Mouse (Mus musculus): Measurements from ENCODE around the gene Lrmda. TPM values are rescaled to one million over a fixed set of nuclear protein-coding genes. Genes with fewer than 3 reads are reported as not detected.

Lrmda gene
- total and polyA plus RNA-seq, 2 experiments from 2014 or later: 0.38 to 0.82 TPM

- ATAC-seq (ENCODE audit: insufficient read depth, low read depth) (no peak), DNase-seq (ENCODE audit: low spot score) (no peak)
- no peak for TF ChIP-seq EP300 (IDR thresholded peaks at IDR 0.05; ENCODE audit: low read depth)
- TF ChIP-seq CTCF (IDR thresholded peaks at IDR 0.05; ENCODE audit: low read depth): no peak
Observed at GRCm38 (mm10) chr14:22279591-22279990, 260.1 kb downstream of the Lrmda start.

GRCm38 (mm10) chr14:22281630-22282029, 262.1 kb downstream of the Lrmda start:
- Histone ChIP-seq H3K4me1 (ENCODE audit: control insufficient read depth, insufficient read depth) (no peaks in the 10 kb centered on the region), H3K4me3 (ENCODE audit: low read depth, low read length) (no peak overlapping the region), H3K27ac (ENCODE audit: low read depth) (no peak overlapping the region), H3K9me3 (replicated peaks; ENCODE audit: control insufficient read depth, low read length) (no peaks in the 10 kb centered on the region), H3K9ac (replicated peaks; ENCODE audit: low read depth, low read length) (no peak overlapping the region), H3K36me3 (replicated peaks; ENCODE audit: control insufficient read depth, insufficient read depth, low read length) (no peaks in the 10 kb centered on the region), H3K4me2 (ENCODE audit: low read depth, low read length) (no peak overlapping the region), H3K27me3 (ENCODE audit: control insufficient read depth, insufficient read depth, low read length) (no peaks in the 10 kb centered on the region)
- TF ChIP-seq CTCF (IDR thresholded peaks at IDR 0.05; ENCODE audit: low read depth): no peak
- TF ChIP-seq EP300 (IDR thresholded peaks at IDR 0.05; ENCODE audit: low read depth): no peak
- ATAC-seq (ENCODE audit: insufficient read depth, low read depth) (no peak), DNase-seq (ENCODE audit: low spot score) (no peak)
- WGBS: 93% methylated on average over 7 of the region's 7 CpGs

More at GRCm38 (mm10) chr14:22279591-22279990, 260.1 kb downstream of the Lrmda start:
- no peaks in the 10 kb centered on the region for H3K27me3 ChIP-seq (ENCODE audit: control insufficient read depth, insufficient read depth, low read length)
- no peaks in the 10 kb centered on the region for H3K36me3 ChIP-seq (replicated peaks; ENCODE audit: control insufficient read depth, insufficient read depth, low read length)
- WGBS: 71% methylated on average over 4 of the region's 4 CpGs
- no peak overlapping the region for H3K4me2 ChIP-seq (ENCODE audit: low read depth, low read length)
- H3K9me3 ChIP-seq (replicated peaks; ENCODE audit: control insufficient read depth, low read length): no peaks in the 10 kb centered on the region
- no peak overlapping the region for H3K4me3 ChIP-seq (ENCODE audit: low read depth, low read length)
- H3K27ac ChIP-seq (ENCODE audit: low read depth): no peak overlapping the region
- no peaks in the 10 kb centered on the region for H3K4me1 ChIP-seq (ENCODE audit: control insufficient read depth, insufficient read depth)
- H3K9ac ChIP-seq (replicated peaks; ENCODE audit: low read depth, low read length): no peak overlapping the region

- WGBS: 73% methylated on average over 6 of the region's 6 CpGs
- ATAC-seq (ENCODE audit: insufficient read depth, low read depth): no peak
- no peaks in the 10 kb centered on the region for H3K4me1 ChIP-seq (ENCODE audit: control insufficient read depth, insufficient read depth)
- H3K9ac ChIP-seq (replicated peaks; ENCODE audit: low read depth, low read length): no peak overlapping the region
- no peaks in the 10 kb centered on the region for H3K9me3 ChIP-seq (replicated peaks; ENCODE audit: control insufficient read depth, low read length)
- DNase-seq (ENCODE audit: low spot score): no peak
- TF ChIP-seq CTCF (IDR thresholded peaks at IDR 0.05; ENCODE audit: low read depth) (no peak), EP300 (IDR thresholded peaks at IDR 0.05; ENCODE audit: low read depth) (no peak)
- H3K27me3 ChIP-seq (ENCODE audit: control insufficient read depth, insufficient read depth, low read length): no peaks in the 10 kb centered on the region
- H3K4me3 ChIP-seq (ENCODE audit: low read depth, low read length): no peak overlapping the region
- H3K36me3 ChIP-seq (replicated peaks; ENCODE audit: control insufficient read depth, insufficient read depth, low read length): no peaks in the 10 kb centered on the region
- H3K4me2 ChIP-seq (ENCODE audit: low read depth, low read length): no peak overlapping the region
- H3K27ac ChIP-seq (ENCODE audit: low read depth): no peak overlapping the region
Observed at GRCm38 (mm10) chr14:22282847-22283246, 263.3 kb downstream of the Lrmda start.

- 83% methylated on average over 2 of the region's 2 CpGs for WGBS
- Histone ChIP-seq H3K9me3 (replicated peaks; ENCODE audit: control insufficient read depth, low read length) (no peaks in the 10 kb centered on the region), H3K27ac (ENCODE audit: low read depth) (no peak overlapping the region), H3K27me3 (ENCODE audit: control insufficient read depth, insufficient read depth, low read length) (no peaks in the 10 kb centered on the region), H3K4me3 (ENCODE audit: low read depth, low read length) (no peak overlapping the region), H3K4me2 (ENCODE audit: low read depth, low read length) (no peak overlapping the region), H3K9ac (replicated peaks; ENCODE audit: low read depth, low read length) (no peak overlapping the region), H3K36me3 (replicated peaks; ENCODE audit: control insufficient read depth, insufficient read depth, low read length) (no peaks in the 10 kb centered on the region), H3K4me1 (ENCODE audit: control insufficient read depth, insufficient read depth) (no peaks in the 10 kb centered on the region)
- ATAC-seq (ENCODE audit: insufficient read depth, low read depth) (no peak), DNase-seq (ENCODE audit: low spot score) (no peak)
- TF ChIP-seq EP300 (IDR thresholded peaks at IDR 0.05; ENCODE audit: low read depth) (no peak), CTCF (IDR thresholded peaks at IDR 0.05; ENCODE audit: low read depth) (peak; percentile 43)
Observed at GRCm38 (mm10) chr14:22283722-22284121, 264.2 kb downstream of the Lrmda start.

- WGBS: 88% methylated on average over 15 of the region's 15 CpGs
Observed at GRCm38 (mm10) chr14:22284823-22285517, 265.5 kb downstream of the Lrmda start.

GRCm38 (mm10) chr14:22285826-22286225, 266.3 kb downstream of the Lrmda start:
- no peak for DNase-seq (ENCODE audit: low spot score)
- Histone ChIP-seq H3K4me3 (ENCODE audit: low read depth, low read length) (no peak overlapping the region), H3K9me3 (replicated peaks; ENCODE audit: control insufficient read depth, low read length) (no peaks in the 10 kb centered on the region), H3K4me1 (ENCODE audit: control insufficient read depth, insufficient read depth) (no peaks in the 10 kb centered on the region), H3K4me2 (ENCODE audit: low read depth, low read length) (no peak overlapping the region), H3K27me3 (ENCODE audit: control insufficient read depth, insufficient read depth, low read length) (no peaks in the 10 kb centered on the region), H3K27ac (ENCODE audit: low read depth) (no peak overlapping the region), H3K36me3 (replicated peaks; ENCODE audit: control insufficient read depth, insufficient read depth, low read length) (no peaks in the 10 kb centered on the region), H3K9ac (replicated peaks; ENCODE audit: low read depth, low read length) (no peak overlapping the region)
- 58% methylated on average over 4 of the region's 4 CpGs for WGBS
- TF ChIP-seq CTCF (IDR thresholded peaks at IDR 0.05; ENCODE audit: low read depth) (no peak), EP300 (IDR thresholded peaks at IDR 0.05; ENCODE audit: low read depth) (no peak)
- ATAC-seq (ENCODE audit: insufficient read depth, low read depth): no peak

More at GRCm38 (mm10) chr14:22284823-22285517, 265.5 kb downstream of the Lrmda start:
- Histone ChIP-seq H3K27ac (ENCODE audit: low read depth) (no peak overlapping the region), H3K9me3 (replicated peaks; ENCODE audit: control insufficient read depth, low read length) (no peaks in the 10 kb centered on the region), H3K9ac (replicated peaks; ENCODE audit: low read depth, low read length) (no peak overlapping the region), H3K27me3 (ENCODE audit: control insufficient read depth, insufficient read depth, low read length) (no peaks in the 10 kb centered on the region), H3K4me1 (ENCODE audit: control insufficient read depth, insufficient read depth) (no peaks in the 10 kb centered on the region), H3K4me3 (ENCODE audit: low read depth, low read length) (no peak overlapping the region), H3K36me3 (replicated peaks; ENCODE audit: control insufficient read depth, insufficient read depth, low read length) (no peaks in the 10 kb centered on the region), H3K4me2 (ENCODE audit: low read depth, low read length) (no peak overlapping the region)
- ATAC-seq (ENCODE audit: insufficient read depth, low read depth) (no peak), DNase-seq (ENCODE audit: low spot score) (no peak)
- no peak for TF ChIP-seq CTCF (IDR thresholded peaks at IDR 0.05; ENCODE audit: low read depth)
- no peak for TF ChIP-seq EP300 (IDR thresholded peaks at IDR 0.05; ENCODE audit: low read depth)

All from heart, postnatal 0 days (tissue).